Mouse (Mus musculus) heart, postnatal 14 days (tissue): ENCODE measurements around the gene Gm3435. TPM values are rescaled to one million over a fixed set of nuclear protein-coding genes. Genes with fewer than 3 reads are reported as not detected.
"Not testable (repeated sequence)": the region's sequence is repeated elsewhere in the genome, so short reads cannot be mapped to it uniquely, and the experiment has no call there.

ENCODE experiments used
- DNase-seq, 2 experiments: peaks; one replicate each; pipeline ENCODE4 v3.0.0; 2021 to 2022
- intact Hi-C: fragments of 180-260 bp; cut with DNase I; formaldehyde crosslinking; loops from one replicate; pipeline ENCODE4 v1.15.1; 2025
- total RNA-seq, 2 experiments: library from RNA; stranded (reverse); gene quantifications; 2 replicates each; pipeline ENCODE4 v1.2.3; 2021

Gm3435 gene
- total RNA-seq, 2 experiments from 2014 or later: 1.4 to 1.5 TPM

- DNase-seq, intact Hi-C loops: not testable (repeated sequence)
These were observed 15.5 kb downstream of the Gm3435 start for GRCm38 (mm10) chr17:15025513-15025912.

DNA sequence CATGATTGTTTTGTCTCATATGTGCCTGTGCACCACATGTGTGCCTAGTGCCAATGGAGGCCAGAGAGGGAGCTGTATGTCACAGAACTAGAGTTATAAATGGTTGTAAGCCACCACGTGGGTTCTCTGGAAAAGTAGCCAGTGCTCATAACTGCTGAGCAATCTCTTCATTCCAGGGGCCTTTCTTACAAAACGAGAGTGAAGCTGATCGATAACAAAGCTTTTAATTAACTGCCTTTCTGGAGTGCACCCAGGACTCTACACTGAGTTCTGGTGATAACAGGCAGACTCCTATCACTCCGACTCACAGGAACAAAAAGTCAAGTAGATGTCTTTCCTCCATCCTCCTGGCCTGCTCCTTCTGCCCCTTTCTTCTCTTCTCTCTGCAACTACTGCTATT lies 21.4 kb downstream of the Gm3435 start:
- DNase-seq, intact Hi-C loops: not testable (repeated sequence)

- intact Hi-C loops: not testable (repeated sequence)
These were observed 30.5 kb downstream of the Gm3435 start for GRCm38 (mm10) chr17:15040455-15040854.

DNA sequence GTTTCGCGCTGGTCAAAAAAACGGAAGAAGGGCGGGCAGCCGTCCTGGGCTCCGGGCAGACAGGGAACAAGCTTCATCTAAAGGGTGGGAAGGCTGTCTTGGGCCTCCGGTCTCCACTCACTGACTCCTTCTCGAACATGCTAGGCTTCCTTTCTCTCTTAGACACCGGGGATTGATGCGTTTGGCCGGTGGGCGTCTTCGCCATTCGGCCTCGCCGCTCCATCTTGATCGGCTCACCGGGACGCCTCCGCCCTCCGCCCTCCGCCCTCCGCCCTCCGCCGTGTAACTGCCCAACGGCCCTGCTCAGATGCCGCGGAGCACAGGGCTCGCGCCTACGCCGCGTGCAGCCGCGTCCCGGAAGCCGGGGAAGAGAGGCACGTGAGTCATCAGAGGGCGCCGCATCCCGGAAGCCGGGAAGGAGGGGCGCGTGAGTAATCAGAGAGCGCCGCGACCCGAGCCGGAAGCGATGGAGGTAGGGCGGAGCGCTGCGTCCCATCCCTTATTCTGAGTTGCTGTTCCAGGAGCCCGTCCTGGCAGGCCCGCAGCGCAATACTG lies 31.3 kb downstream of the Gm3435 start, which contains the start of the genes Ermard, Tcte3 and Gm3448:
TSS of gene Ermard (plus strand) at position 34 of the 555 bp plus-strand sequence.
TSS of gene Tcte3 (minus strand) at position 314 of the 555 bp plus-strand sequence.
TSS of gene Gm3448 (minus strand) at position 363 of the 555 bp plus-strand sequence.
- DNase-seq, intact Hi-C loops: not testable (repeated sequence)

More at GRCm38 (mm10) chr17:15040455-15040854, 30.5 kb downstream of the Gm3435 start:
- not testable (repeated sequence) for DNase-seq

DNA sequence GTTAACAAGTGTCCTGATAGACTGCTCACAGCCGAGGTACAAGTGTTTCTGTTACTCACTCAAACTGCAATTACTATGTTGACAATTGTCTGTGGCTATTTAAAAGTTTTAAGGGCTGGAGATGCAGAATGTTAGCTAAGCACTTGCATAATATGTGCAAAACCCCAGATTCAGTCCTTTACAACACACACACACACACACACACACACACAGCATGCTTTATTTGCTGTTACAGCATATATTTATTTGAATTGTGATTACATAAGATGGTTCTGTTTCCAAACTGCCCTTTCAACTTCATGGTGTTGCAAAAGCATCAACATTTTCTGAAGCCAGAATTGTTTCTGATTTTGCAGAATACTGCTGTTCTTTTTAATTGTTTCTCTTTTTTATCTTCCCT lies 40.4 kb downstream of the Gm3435 start:
- DNase-seq, intact Hi-C loops: not testable (repeated sequence)

GRCm38 (mm10) chr17:15052766-15053165 lies 42.8 kb downstream of the Gm3435 start:
- DNase-seq, intact Hi-C loops: not testable (repeated sequence)

- intact Hi-C loops, DNase-seq: not testable (repeated sequence)
These were observed 43.3 kb downstream of the Gm3435 start for GRCm38 (mm10) chr17:15053183-15053828.

DNA sequence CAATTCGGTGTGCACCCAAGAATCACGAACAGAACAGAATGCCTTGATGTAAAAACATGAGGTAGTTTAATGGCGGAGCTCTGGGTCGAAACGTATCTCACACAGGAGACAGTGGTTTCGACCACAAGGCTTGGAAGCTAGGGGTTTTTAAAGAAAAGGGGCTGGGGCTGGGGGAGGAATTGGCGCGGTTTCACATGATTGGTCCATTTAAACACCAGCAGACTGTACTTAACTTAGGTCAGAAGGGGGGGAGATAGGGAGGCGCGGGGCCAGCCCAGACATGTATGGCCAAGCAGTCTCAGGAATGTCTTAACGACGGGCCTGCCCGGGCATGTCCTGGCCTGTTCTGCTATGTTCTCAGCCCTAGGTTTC lies 43.8 kb downstream of the Gm3435 start:
- DNase-seq, intact Hi-C loops: not testable (repeated sequence)

DNA sequence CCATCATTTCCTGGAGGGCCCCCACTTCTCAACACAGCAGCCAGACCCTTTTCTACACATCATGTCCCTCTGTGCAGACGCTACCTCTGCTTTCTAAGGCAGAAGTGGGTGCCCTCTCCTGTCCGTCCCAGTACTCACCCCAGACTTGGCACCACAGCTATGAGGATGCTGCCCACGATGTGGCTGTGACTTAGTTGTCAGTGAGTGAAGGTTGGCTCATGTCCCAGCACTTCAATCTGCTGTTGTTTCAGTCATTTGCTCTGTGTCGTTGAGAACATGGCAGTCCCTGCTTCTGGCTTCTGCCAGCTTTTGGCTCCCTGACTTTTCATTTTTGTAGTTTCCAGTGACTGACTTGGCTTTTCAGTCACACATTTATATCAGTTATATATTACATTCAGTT lies 45.9 kb downstream of the Gm3435 start:
- DNase-seq: no peak
- intact Hi-C loops: no loop called here

GRCm38 (mm10) chr17:15058161-15058591 lies 48.2 kb downstream of the Gm3435 start:
- DNase-seq: peak; percentile 30 to 51
- intact Hi-C loops: no loop called here

DNA sequence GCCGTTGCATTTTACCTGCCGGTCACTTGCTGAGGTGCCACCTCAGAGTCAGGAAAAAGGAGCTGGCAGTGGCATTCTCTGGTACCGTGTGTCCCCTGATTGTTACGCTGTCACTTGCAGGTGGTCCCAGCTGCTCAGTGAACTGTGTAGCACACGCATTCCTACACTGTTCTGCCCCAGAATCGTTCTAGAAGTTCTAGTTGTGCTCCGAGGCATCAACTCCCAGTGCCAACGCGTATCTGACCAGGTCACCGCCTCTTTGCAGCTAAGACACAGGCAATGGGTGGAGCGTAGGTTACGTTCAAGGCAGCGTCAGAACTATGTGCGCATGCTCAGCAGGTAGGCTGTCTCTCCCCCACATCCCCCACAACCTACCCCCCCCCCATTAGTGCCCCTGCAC lies 49.7 kb downstream of the Gm3435 start:
- DNase-seq: no peak
- intact Hi-C loops: no loop called here

DNA sequence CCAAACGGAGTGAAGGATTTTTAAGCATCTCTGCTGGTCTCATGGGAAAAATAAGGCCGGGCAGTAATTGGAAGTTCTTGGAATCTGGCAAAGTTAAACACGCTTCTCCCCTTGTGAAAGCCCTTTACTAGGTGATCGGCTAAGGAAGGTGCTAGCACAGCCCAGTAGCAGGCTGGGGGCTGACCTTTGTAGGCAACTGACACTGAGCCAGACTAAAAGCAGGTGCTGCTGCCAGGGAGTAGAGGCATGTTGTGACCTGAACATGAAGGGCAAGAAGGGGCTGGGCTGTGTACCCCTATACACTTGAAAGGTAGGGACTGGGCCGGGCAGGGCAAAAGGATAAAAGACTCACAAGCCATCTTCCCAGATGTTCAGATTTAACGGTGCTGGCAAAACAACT lies 50.4 kb downstream of the Gm3435 start:
- no peak for DNase-seq
- intact Hi-C loops: no loop called here

- intact Hi-C loops: loop anchor here (1.0 to 5.0 kb wide), 3 partner anchors 127 to 402 kb away; no protein-coding TSS in a partner anchor
- peak; percentile 74 to 80 for DNase-seq
These were observed 55.5 kb downstream of the Gm3435 start for GRCm38 (mm10) chr17:15065391-15066024.

- DNase-seq: no peak
- intact Hi-C loops: loop anchor here (1.0 to 5.0 kb wide), 2 partner anchors 126 to 313 kb away; no protein-coding TSS in a partner anchor
These were observed 56.1 kb downstream of the Gm3435 start for GRCm38 (mm10) chr17:15066066-15066465.

DNA sequence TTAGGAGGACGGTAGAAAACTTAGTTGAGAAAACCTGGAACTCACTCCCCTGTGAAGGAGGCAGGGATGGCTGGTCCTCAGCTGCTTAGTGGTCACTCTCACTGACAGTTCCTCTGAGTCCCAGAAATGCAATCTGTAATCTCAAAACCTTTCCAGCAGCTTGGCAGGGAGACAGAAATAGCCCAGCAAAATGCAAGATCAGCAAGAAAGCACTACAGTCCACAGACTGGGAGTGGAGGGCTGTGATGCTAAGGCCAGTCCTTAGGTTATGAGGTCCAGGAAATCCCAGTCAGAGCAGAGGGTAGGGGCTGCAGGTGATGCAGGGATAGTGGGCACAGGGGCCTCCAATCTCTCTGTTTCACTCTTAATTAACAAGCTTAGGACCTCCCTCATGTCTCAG lies 56.9 kb downstream of the Gm3435 start:
- no peak for DNase-seq
- intact Hi-C loops: loop anchor here (1.0 to 5.0 kb wide), 3 partner anchors 125 to 312 kb away; partner anchors contain the start of gene Dll1

DNA sequence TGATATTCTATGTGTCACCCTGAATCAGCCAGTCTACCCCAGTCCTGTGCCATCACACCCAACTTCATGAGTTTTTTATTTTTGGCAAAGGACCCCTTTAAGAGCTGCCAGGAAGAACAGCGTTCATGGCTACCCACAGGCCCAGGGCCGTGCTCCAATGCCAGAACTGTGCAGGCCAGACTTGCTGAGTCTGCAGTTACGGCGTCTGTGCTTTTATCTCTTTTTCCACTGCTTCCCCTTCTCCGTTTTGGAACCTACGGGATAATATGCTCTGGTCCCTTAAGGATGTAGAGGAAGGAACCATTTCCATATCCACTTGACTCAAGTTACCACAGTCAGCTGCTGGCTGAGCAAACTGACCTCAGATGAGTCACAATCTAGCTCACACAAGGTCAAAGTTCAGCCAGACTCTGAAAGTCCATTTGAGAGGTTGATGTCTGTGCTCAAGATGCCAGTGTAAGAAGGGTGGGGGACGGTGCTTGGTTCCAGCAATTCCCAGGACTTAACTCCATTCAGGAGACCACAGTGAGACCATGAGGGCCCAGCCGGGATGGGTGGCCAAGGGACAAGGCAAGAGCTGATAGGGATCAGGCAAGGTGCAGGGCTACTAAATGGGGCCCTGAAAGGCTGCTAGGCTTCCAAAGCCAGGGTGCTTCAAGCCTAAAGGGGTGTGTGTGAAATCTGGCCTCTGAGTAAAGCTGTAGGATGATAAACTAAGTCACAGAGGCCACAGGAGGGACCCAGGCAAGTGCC lies 58.2 kb downstream of the Gm3435 start:
- intact Hi-C loops: loop anchor here (5.0 kb wide), 1 partner anchor 124 kb away; no protein-coding TSS in a partner anchor
- no peak for DNase-seq

- no peak for DNase-seq
- intact Hi-C loops: loop anchor here (5.0 kb wide), 1 partner anchor 123 kb away; no protein-coding TSS in a partner anchor
These were observed 59.1 kb downstream of the Gm3435 start for GRCm38 (mm10) chr17:15069124-15069523.
